Mouse (Mus musculus): Measurements from ENCODE around the gene Flvcr1.

DNA sequence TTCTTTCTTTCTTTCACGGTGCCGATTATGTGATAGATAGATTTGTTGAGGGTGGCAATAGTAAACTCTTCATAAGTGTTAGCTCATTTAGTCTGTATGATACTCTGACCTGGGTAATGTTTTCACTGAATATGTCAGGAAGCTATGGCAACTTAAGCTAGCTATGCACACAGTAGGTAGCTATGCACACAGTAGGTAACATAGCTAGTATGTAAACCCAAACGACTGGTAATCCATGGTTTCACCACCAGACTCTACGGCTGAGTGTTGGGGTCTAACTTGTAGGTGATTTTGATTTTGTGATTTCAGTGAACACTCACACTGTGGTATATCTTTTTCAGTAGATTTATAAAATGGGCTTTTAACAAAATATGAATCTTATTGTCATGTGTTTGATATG, 12.0 kb upstream of the Flvcr1 start:
- no peak for TF ChIP-seq CTCF (IDR thresholded peaks at IDR 0.05; ENCODE audit: borderline replicate concordance, control insufficient read depth, extremely low read depth, insufficient read depth, low read length, poor library complexity)
- TF ChIP-seq POLR2A (IDR thresholded peaks at IDR 0.05; ENCODE audit: control insufficient read depth, extremely low read depth, insufficient read depth, low read length, poor library complexity): no peak
